Mouse (Mus musculus): ENCODE results near the gene Patj. TPM values are rescaled to one million over a fixed set of nuclear protein-coding genes. Genes with fewer than 3 reads are reported as not detected.

Gene Patj
- polyA plus RNA-seq, 1 experiment from 2014 or later, result 8.9 TPM

DNA sequence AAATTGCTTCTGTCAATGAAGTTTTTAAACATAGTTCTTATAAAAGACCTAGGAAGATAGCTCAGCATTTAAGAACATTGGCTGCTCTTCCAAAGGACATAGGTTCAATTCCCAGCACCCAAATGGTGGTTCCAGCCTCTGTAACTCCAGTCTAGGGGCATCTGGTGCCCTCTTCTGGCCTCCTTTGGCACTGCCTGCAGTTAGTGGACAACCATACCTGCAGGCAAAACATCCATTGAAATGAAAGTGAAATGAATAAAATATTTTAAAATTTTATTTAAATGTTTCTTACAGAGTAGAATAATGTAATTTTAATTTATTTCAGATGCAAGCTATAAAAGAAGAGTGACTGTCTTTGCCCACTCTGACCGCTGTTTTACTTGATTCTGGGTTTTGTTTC lies 294.4 kb downstream of the Patj start:
- peaks cover 4% of the 10 kb centered on the region; the same call in 1 of the 2 replicates for H3K4me1 ChIP-seq (ENCODE audit: control insufficient read depth, insufficient read depth, low read length)
- peaks cover 12% of the 10 kb centered on the region for H3K36me3 ChIP-seq (ENCODE audit: control insufficient read depth, insufficient read depth)
- H3K27ac ChIP-seq (ENCODE audit: low read length), result no peak overlapping the region
- peaks cover 6% of the 10 kb centered on the region; the same call in 1 of the 2 replicates for H3K9me3 ChIP-seq (replicated peaks; ENCODE audit: control insufficient read depth, low read length)
- ATAC-seq (replicated peaks; ENCODE audit: extremely low read depth, insufficient read depth, low FRiP score), result no peak
- H3K27me3 ChIP-seq (ENCODE audit: control insufficient read depth, insufficient read depth, low read length), result no peaks in the 10 kb centered on the region
- no peak overlapping the region for H3K4me3 ChIP-seq (ENCODE audit: low read length)
- H3K9ac ChIP-seq (ENCODE audit: low read length), result no peak overlapping the region
- no peak overlapping the region for H3K4me2 ChIP-seq (ENCODE audit: low read depth, low read length)
- 95% methylated on average over 1 of the region's 1 CpGs for WGBS

DNA sequence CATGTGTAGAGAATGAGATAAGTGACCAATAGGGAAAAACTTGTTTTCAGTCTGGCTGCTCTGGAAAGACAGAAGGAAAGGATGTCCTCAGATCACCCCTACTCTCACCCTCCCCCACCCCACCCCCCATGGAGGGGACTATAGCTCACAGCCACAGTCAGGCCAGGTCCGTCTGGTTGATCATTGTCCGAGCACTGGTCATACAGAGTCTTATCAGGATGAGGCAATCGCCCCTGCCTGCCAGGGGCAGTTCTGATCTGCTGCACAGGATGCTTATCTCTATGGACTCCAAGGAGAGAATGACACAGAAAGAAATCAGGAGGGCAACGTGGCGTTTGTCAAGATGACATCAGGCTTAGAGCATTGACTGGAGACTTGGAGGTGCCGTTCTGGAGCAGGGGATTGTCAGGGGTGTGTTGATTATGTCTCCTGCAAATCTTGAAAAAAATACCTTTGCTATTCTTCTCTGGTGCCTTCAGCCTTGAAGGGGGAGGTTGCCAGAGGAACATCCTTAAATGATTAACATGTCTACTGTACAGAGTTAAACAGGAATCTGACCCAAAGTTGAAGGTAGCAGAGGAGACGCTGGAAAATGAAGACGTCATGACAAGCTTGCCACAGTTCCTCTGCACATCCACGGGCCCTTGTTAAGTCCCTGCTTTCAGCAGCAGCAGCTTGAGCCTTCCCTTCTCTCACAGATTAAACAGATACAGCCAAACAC lies 298.0 kb downstream of the Patj start:
- no peak overlapping the region for H3K27ac ChIP-seq (ENCODE audit: low read length)
- no peak for ATAC-seq (replicated peaks; ENCODE audit: extremely low read depth, insufficient read depth, low FRiP score)
- H3K36me3 ChIP-seq (ENCODE audit: control insufficient read depth, insufficient read depth), result peaks cover 8% of the 10 kb centered on the region
- WGBS, result 20% methylated on average over 9 of the region's 9 CpGs
- H3K9me3 ChIP-seq (replicated peaks; ENCODE audit: control insufficient read depth, low read length), result peaks cover 6% of the 10 kb centered on the region; the same call in 1 of the 2 replicates
- no peak overlapping the region for H3K4me3 ChIP-seq (ENCODE audit: low read length)
- no peak overlapping the region for H3K4me2 ChIP-seq (ENCODE audit: low read depth, low read length)
- H3K27me3 ChIP-seq (ENCODE audit: control insufficient read depth, insufficient read depth, low read length), result no peaks in the 10 kb centered on the region
- no peak overlapping the region for H3K9ac ChIP-seq (ENCODE audit: low read length)
- peaks cover 4% of the 10 kb centered on the region; the same call in 1 of the 2 replicates for H3K4me1 ChIP-seq (ENCODE audit: control insufficient read depth, insufficient read depth, low read length)

DNA sequence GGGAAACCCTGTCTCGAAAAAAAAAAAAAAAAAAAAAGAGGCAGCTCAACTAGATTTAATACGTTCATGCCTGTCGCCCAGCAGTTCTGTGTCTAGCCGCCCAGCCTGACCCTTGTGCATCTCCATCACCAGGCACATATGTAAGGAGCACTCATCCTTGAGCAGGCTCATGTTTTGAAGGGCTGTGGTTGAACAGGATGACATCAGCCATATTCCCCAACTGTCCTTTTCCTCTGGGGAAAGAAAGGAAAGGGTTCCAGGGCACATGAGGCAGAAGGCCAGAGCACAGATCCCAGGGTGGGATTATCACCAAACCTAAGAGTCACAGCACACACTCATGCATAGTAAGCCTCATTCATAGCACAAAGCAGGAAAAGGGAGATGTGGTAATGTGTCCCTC lies 302.3 kb downstream of the Patj start:
- Histone ChIP-seq H3K27me3 (ENCODE audit: control insufficient read depth, insufficient read depth, low read length) (no peaks in the 10 kb centered on the region), H3K9ac (ENCODE audit: low read length) (no peak overlapping the region), H3K9me3 (replicated peaks; ENCODE audit: control insufficient read depth, low read length) (no peaks in the 10 kb centered on the region), H3K4me1 (ENCODE audit: control insufficient read depth, insufficient read depth, low read length) (peaks cover 11% of the 10 kb centered on the region), H3K36me3 (ENCODE audit: control insufficient read depth, insufficient read depth) (no peaks in the 10 kb centered on the region), H3K4me2 (ENCODE audit: low read depth, low read length) (no peak overlapping the region), H3K27ac (ENCODE audit: low read length) (no peak overlapping the region), H3K4me3 (ENCODE audit: low read length) (no peak overlapping the region)
- 80% methylated on average over 4 of the region's 4 CpGs for WGBS
- no peak for ATAC-seq (replicated peaks; ENCODE audit: extremely low read depth, insufficient read depth, low FRiP score)

DNA sequence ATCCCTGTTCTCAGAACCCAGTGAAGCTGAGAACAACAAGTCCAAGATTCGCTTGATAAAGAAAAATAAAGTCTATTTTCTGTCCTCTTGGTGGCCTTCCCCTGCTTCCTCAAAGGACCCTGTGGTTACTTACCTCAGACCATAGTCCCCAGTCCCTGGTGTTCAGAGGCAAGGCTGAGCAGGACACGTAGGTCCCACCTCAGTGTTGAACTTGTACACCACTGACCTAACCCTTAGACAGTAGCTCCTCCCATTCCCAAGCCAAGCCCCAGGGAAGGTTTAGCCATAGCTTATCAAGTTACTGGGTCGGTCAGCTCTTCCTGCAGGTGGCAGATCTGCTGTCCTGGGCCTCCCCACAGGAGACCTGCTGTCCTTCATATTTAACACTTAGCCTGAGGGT lies 303.3 kb downstream of the Patj start:
- H3K4me3 ChIP-seq (ENCODE audit: low read length), result no peak overlapping the region
- ATAC-seq (replicated peaks; ENCODE audit: extremely low read depth, insufficient read depth, low FRiP score), result no peak
- no peaks in the 10 kb centered on the region for H3K36me3 ChIP-seq (ENCODE audit: control insufficient read depth, insufficient read depth)
- H3K9me3 ChIP-seq (replicated peaks; ENCODE audit: control insufficient read depth, low read length), result no peaks in the 10 kb centered on the region
- 56% methylated on average over 3 of the region's 3 CpGs for WGBS
- no peak overlapping the region for H3K9ac ChIP-seq (ENCODE audit: low read length)
- peaks cover 7% of the 10 kb centered on the region; the same call in 1 of the 2 replicates for H3K4me1 ChIP-seq (ENCODE audit: control insufficient read depth, insufficient read depth, low read length)
- no peak overlapping the region for H3K4me2 ChIP-seq (ENCODE audit: low read depth, low read length)
- H3K27ac ChIP-seq (ENCODE audit: low read length), result no peak overlapping the region
- H3K27me3 ChIP-seq (ENCODE audit: control insufficient read depth, insufficient read depth, low read length), result no peaks in the 10 kb centered on the region

DNA sequence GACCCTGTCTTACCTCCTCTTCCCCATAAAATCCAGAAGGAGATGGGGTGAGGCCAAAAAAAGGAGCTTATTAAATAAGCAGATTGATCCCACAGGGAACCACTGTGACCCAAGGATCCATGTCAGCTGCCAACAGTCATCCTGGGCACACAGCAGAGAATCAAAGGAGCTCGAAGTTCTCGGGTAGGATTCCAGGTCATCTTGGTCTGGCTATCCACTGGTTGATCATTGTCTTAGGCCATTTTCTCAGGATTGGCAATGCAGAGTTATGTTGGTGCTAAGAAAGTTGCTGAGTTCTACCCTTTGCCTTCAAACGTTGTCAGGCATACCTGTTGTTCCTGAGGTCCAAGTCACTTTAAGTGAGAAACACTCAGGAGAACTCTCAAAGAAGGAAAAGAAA lies 304.6 kb downstream of the Patj start:
- peaks cover 7% of the 10 kb centered on the region; the same call in 1 of the 2 replicates for H3K4me1 ChIP-seq (ENCODE audit: control insufficient read depth, insufficient read depth, low read length)
- no peak overlapping the region for H3K27ac ChIP-seq (ENCODE audit: low read length)
- H3K36me3 ChIP-seq (ENCODE audit: control insufficient read depth, insufficient read depth), result no peaks in the 10 kb centered on the region
- no peak overlapping the region for H3K9ac ChIP-seq (ENCODE audit: low read length)
- H3K4me2 ChIP-seq (ENCODE audit: low read depth, low read length), result no peak overlapping the region
- no peaks in the 10 kb centered on the region for H3K9me3 ChIP-seq (replicated peaks; ENCODE audit: control insufficient read depth, low read length)
- no peak for ATAC-seq (replicated peaks; ENCODE audit: extremely low read depth, insufficient read depth, low FRiP score)
- no peaks in the 10 kb centered on the region for H3K27me3 ChIP-seq (ENCODE audit: control insufficient read depth, insufficient read depth, low read length)
- no peak overlapping the region for H3K4me3 ChIP-seq (ENCODE audit: low read length)
- 91% methylated on average over 3 of the region's 3 CpGs for WGBS

DNA sequence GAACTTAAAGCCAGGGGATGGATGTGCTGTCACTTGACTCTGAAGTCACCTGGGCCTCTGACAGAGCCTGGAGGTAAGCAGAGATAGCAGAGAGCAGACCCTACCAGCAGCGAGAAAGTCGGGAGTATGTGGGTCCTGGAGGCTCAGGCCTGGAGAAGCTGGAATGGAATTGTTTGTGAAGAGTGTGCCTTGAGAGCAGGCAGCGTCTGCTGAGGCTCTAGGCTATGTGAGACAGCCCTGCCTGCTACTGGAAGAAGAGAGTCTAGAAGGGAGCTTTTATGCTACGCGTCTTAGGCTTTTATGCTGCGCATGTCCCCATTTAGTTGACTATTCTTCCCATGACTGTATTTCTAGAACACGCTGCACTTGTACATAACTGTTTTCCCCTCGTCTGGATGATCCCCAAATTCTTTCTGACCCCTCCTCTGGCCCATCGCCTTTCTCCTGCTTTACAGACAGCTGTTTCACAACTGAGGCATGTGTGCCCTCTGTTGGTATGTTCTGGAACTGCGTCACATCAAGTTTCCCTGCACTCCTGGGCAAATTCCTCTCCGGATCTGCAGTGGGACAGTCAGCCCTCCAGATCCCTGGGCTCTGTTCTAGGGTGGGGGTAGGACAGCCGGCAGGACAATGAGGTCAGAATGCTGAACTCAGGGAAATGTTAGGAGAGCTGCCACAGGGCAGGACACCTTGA lies 306.8 kb downstream of the Patj start:
- Histone ChIP-seq H3K9ac (ENCODE audit: low read length) (peak overlapping the region; percentile 35; the same call in 1 of the 2 replicates), H3K4me2 (ENCODE audit: low read depth, low read length) (peak overlapping the region; percentile 40; the same call in 1 of the 2 replicates), H3K4me3 (ENCODE audit: low read length) (no peak overlapping the region), H3K27me3 (ENCODE audit: control insufficient read depth, insufficient read depth, low read length) (no peaks in the 10 kb centered on the region), H3K9me3 (replicated peaks; ENCODE audit: control insufficient read depth, low read length) (no peaks in the 10 kb centered on the region), H3K4me1 (ENCODE audit: control insufficient read depth, insufficient read depth, low read length) (peaks cover 7% of the 10 kb centered on the region; the same call in 1 of the 2 replicates), H3K36me3 (ENCODE audit: control insufficient read depth, insufficient read depth) (no peaks in the 10 kb centered on the region), H3K27ac (ENCODE audit: low read length) (no peak overlapping the region)
- ATAC-seq (replicated peaks; ENCODE audit: extremely low read depth, insufficient read depth, low FRiP score), result 0 out of 2 replicates have a peak, but pooled peaks have one; percentile 53
- 24% methylated on average over 12 of the region's 12 CpGs for WGBS

DNA sequence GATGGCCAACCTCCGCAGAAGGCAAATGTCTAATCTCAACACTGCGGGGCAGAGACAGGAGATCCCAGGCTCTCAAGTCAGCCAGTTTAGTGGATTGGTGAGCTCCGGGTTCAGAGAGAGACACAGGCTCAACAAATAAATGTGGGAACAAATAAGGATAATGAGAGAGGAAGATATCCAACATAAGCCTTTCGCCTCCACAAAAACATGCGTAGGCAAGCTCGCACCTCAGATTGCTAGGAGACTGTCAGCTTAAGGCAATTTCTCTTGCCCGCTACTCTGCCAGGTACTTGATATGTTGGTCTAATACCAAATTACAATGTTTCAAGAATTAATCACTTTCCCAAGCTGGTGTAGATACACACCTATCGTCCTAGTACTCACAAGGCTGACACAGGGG lies 315.3 kb downstream of the Patj start:
- Histone ChIP-seq H3K4me2 (ENCODE audit: low read depth, low read length) (no peak overlapping the region), H3K4me1 (ENCODE audit: control insufficient read depth, insufficient read depth, low read length) (no peaks in the 10 kb centered on the region), H3K9ac (ENCODE audit: low read length) (no peak overlapping the region), H3K27me3 (ENCODE audit: control insufficient read depth, insufficient read depth, low read length) (no peaks in the 10 kb centered on the region), H3K36me3 (ENCODE audit: control insufficient read depth, insufficient read depth) (no peaks in the 10 kb centered on the region), H3K27ac (ENCODE audit: low read length) (no peak overlapping the region), H3K9me3 (replicated peaks; ENCODE audit: control insufficient read depth, low read length) (no peaks in the 10 kb centered on the region), H3K4me3 (ENCODE audit: low read length) (no peak overlapping the region)
- no peak for ATAC-seq (replicated peaks; ENCODE audit: extremely low read depth, insufficient read depth, low FRiP score)
- WGBS, result 86% methylated on average over 8 of the region's 8 CpGs

DNA sequence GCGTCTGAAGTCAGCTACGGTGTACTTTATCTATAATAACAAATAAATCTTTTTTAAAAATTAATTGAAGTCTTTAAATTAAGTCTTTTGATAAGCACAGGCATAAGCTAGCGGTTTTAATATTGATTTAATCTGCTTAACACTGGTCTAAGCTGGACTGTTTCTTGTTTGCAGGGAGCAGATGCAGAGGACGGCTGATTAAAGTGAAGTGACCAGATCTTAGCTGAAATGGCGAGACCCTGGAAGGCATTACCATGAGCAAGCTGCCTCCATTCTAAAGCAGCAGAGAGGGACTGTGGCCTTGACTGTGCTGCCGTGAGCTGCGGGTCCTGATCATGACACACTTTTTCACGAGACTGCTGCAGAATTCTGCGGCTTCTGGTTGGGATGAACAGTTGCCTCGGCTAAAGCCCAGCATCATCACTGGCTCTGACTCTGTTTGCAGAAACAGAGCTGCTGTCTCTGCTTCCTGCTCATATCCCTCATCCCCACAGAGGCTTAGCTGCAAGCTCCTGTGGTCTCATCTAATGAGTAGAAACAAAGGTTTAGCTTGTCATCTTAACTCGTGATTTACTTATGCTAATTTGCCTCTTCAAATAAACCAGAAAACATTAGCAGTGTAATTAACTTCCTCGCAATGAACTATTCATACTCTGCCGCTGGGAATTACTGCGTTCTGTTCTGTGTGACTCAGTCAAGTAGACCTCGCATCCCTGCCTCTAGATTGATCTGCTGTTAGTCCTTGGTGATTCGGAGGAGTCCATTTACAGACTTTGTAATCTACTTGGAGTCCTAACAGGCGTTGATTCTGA lies 322.4 kb downstream of the Patj start:
- H3K27me3 ChIP-seq (ENCODE audit: control insufficient read depth, insufficient read depth, low read length), result no peaks in the 10 kb centered on the region
- H3K27ac ChIP-seq (ENCODE audit: low read length), result no peak overlapping the region
- no peaks in the 10 kb centered on the region for H3K9me3 ChIP-seq (replicated peaks; ENCODE audit: control insufficient read depth, low read length)
- H3K9ac ChIP-seq (ENCODE audit: low read length), result no peak overlapping the region
- no peak overlapping the region for H3K4me2 ChIP-seq (ENCODE audit: low read depth, low read length)
- 85% methylated on average over 17 of the region's 17 CpGs for WGBS
- H3K4me1 ChIP-seq (ENCODE audit: control insufficient read depth, insufficient read depth, low read length), result no peaks in the 10 kb centered on the region
- no peak for ATAC-seq (replicated peaks; ENCODE audit: extremely low read depth, insufficient read depth, low FRiP score)
- no peaks in the 10 kb centered on the region for H3K36me3 ChIP-seq (ENCODE audit: control insufficient read depth, insufficient read depth)
- no peak overlapping the region for H3K4me3 ChIP-seq (ENCODE audit: low read length)
